Mouse (Mus musculus): ENCODE measurements around the gene Crybg3. TPM values are rescaled to one million over a fixed set of nuclear protein-coding genes. Genes with fewer than 3 reads are reported as not detected.

The Crybg3 gene
- polyA plus RNA-seq, 1 experiment from 2014 or later: 13.8 TPM

- Histone ChIP-seq H3K9ac (no peak overlapping the region), H3K4me2 (peak overlapping the region; percentile 57), H3K27me3 (no peaks in the 10 kb centered on the region), H3K4me3 (peak overlapping the region; percentile 87), H3K4me1 (peaks cover 30% of the 10 kb centered on the region), H3K27ac (peak overlapping the region; percentile 63), H3K9me3 (no peaks in the 10 kb centered on the region), H3K36me3 (no peaks in the 10 kb centered on the region)
- ATAC-seq (ENCODE audit: insufficient number of reproducible peaks, low FRiP score, low TSS enrichment, low read depth): no peak
- 21% methylated on average over 4 of the region's 4 CpGs for WGBS
Observed at GRCm38 (mm10) chr16:59598997-59599396, 1.8 kb downstream of the Crybg3 start.

GRCm38 (mm10) chr16:59597256-59597655 lies 3.5 kb downstream of the Crybg3 start:
- no peak overlapping the region for H3K4me2 ChIP-seq
- peaks cover 30% of the 10 kb centered on the region for H3K4me1 ChIP-seq
- H3K4me3 ChIP-seq: no peak overlapping the region
- no peaks in the 10 kb centered on the region for H3K27me3 ChIP-seq
- ATAC-seq (ENCODE audit: insufficient number of reproducible peaks, low FRiP score, low TSS enrichment, low read depth): no peak
- no peaks in the 10 kb centered on the region for H3K36me3 ChIP-seq
- H3K9ac ChIP-seq: no peak overlapping the region
- no peaks in the 10 kb centered on the region for H3K9me3 ChIP-seq
- 75% methylated on average over 6 of the region's 6 CpGs for WGBS
- H3K27ac ChIP-seq: no peak overlapping the region

- Histone ChIP-seq H3K4me1 (peaks cover 33% of the 10 kb centered on the region), H3K27ac (peak overlapping the region; percentile 77), H3K4me2 (no peak overlapping the region), H3K4me3 (no peak overlapping the region), H3K27me3 (no peaks in the 10 kb centered on the region), H3K9me3 (no peaks in the 10 kb centered on the region), H3K36me3 (no peaks in the 10 kb centered on the region), H3K9ac (no peak overlapping the region)
- 45% methylated on average over 3 of the region's 3 CpGs for WGBS
- ATAC-seq (ENCODE audit: insufficient number of reproducible peaks, low FRiP score, low TSS enrichment, low read depth): no peak
Observed at GRCm38 (mm10) chr16:59594714-59595113, 6.1 kb downstream of the Crybg3 start.

GRCm38 (mm10) chr16:59590790-59591189 lies 10.0 kb downstream of the Crybg3 start:
- no peak overlapping the region for H3K4me2 ChIP-seq
- 53% methylated on average over 6 of the region's 6 CpGs for WGBS

GRCm38 (mm10) chr16:59588351-59589025 lies 12.3 kb downstream of the Crybg3 start:
- no peak overlapping the region for H3K4me2 ChIP-seq
- no peaks in the 10 kb centered on the region for H3K27me3 ChIP-seq
- no peak overlapping the region for H3K9ac ChIP-seq
- peaks cover 29% of the 10 kb centered on the region for H3K4me1 ChIP-seq
- no peaks in the 10 kb centered on the region for H3K9me3 ChIP-seq
- 56% methylated on average over 13 of the region's 13 CpGs for WGBS
- H3K4me3 ChIP-seq: no peak overlapping the region
- H3K27ac ChIP-seq: no peak overlapping the region
- no peaks in the 10 kb centered on the region for H3K36me3 ChIP-seq
- ATAC-seq (ENCODE audit: insufficient number of reproducible peaks, low FRiP score, low TSS enrichment, low read depth): no peak

More at GRCm38 (mm10) chr16:59590790-59591189, 10.0 kb downstream of the Crybg3 start:
- no peak overlapping the region for H3K4me3 ChIP-seq
- no peaks in the 10 kb centered on the region for H3K9me3 ChIP-seq
- no peak overlapping the region for H3K9ac ChIP-seq
- no peaks in the 10 kb centered on the region for H3K36me3 ChIP-seq
- no peak overlapping the region for H3K27ac ChIP-seq
- no peak for ATAC-seq (ENCODE audit: insufficient number of reproducible peaks, low FRiP score, low TSS enrichment, low read depth)
- H3K4me1 ChIP-seq: peaks cover 35% of the 10 kb centered on the region
- H3K27me3 ChIP-seq: no peaks in the 10 kb centered on the region

GRCm38 (mm10) chr16:59587816-59588215 lies 13.0 kb downstream of the Crybg3 start:
- 60% methylated on average over 10 of the region's 10 CpGs for WGBS
- no peak overlapping the region for H3K9ac ChIP-seq

GRCm38 (mm10) chr16:59586911-59587310 lies 13.9 kb downstream of the Crybg3 start:
- H3K27ac ChIP-seq: no peak overlapping the region
- 91% methylated on average over 8 of the region's 8 CpGs for WGBS
- H3K4me3 ChIP-seq: no peak overlapping the region
- H3K36me3 ChIP-seq: no peaks in the 10 kb centered on the region
- ATAC-seq (ENCODE audit: insufficient number of reproducible peaks, low FRiP score, low TSS enrichment, low read depth): no peak
- H3K27me3 ChIP-seq: no peaks in the 10 kb centered on the region
- peaks cover 29% of the 10 kb centered on the region for H3K4me1 ChIP-seq
- H3K9me3 ChIP-seq: no peaks in the 10 kb centered on the region
- no peak overlapping the region for H3K9ac ChIP-seq
- no peak overlapping the region for H3K4me2 ChIP-seq

More at GRCm38 (mm10) chr16:59587816-59588215, 13.0 kb downstream of the Crybg3 start:
- Histone ChIP-seq H3K4me1 (peaks cover 29% of the 10 kb centered on the region), H3K4me3 (no peak overlapping the region), H3K27me3 (no peaks in the 10 kb centered on the region), H3K4me2 (no peak overlapping the region), H3K9me3 (no peaks in the 10 kb centered on the region), H3K27ac (no peak overlapping the region), H3K36me3 (no peaks in the 10 kb centered on the region)
- ATAC-seq (ENCODE audit: insufficient number of reproducible peaks, low FRiP score, low TSS enrichment, low read depth): no peak

GRCm38 (mm10) chr16:59586276-59586675 lies 14.5 kb downstream of the Crybg3 start:
- Histone ChIP-seq H3K27ac (no peak overlapping the region), H3K4me2 (no peak overlapping the region), H3K9me3 (no peaks in the 10 kb centered on the region), H3K4me1 (peaks cover 29% of the 10 kb centered on the region), H3K4me3 (no peak overlapping the region), H3K27me3 (no peaks in the 10 kb centered on the region), H3K36me3 (no peaks in the 10 kb centered on the region), H3K9ac (no peak overlapping the region)
- 46% methylated on average over 6 of the region's 6 CpGs for whole genome bisulfite sequencing
- no peak; the same call in 1 of the 2 replicates for ATAC-seq (ENCODE audit: insufficient number of reproducible peaks, low FRiP score, low TSS enrichment, low read depth)

GRCm38 (mm10) chr16:59585706-59586244 lies 15.0 kb downstream of the Crybg3 start:
- H3K9ac ChIP-seq: no peak overlapping the region
- H3K4me2 ChIP-seq: no peak overlapping the region
- H3K9me3 ChIP-seq: no peaks in the 10 kb centered on the region
- no peak; the same call in 1 of the 2 replicates for ATAC-seq (ENCODE audit: insufficient number of reproducible peaks, low FRiP score, low TSS enrichment, low read depth)
- 81% methylated on average over 4 of the region's 4 CpGs for WGBS
- H3K27me3 ChIP-seq: no peaks in the 10 kb centered on the region
- H3K27ac ChIP-seq: no peak overlapping the region
- H3K4me3 ChIP-seq: no peak overlapping the region
- peaks cover 26% of the 10 kb centered on the region for H3K4me1 ChIP-seq
- no peaks in the 10 kb centered on the region for H3K36me3 ChIP-seq

- Histone ChIP-seq H3K4me2 (no peak overlapping the region), H3K36me3 (no peaks in the 10 kb centered on the region), H3K4me1 (peaks cover 14% of the 10 kb centered on the region; the same call in 1 of the 2 replicates), H3K27ac (peak overlapping the region; percentile 9; the same call in 1 of the 2 replicates), H3K9ac (no peak overlapping the region), H3K9me3 (no peaks in the 10 kb centered on the region), H3K4me3 (no peak overlapping the region), H3K27me3 (no peaks in the 10 kb centered on the region)
- WGBS: 70% methylated on average over 5 of the region's 5 CpGs
- ATAC-seq (ENCODE audit: insufficient number of reproducible peaks, low FRiP score, low TSS enrichment, low read depth): no peak
Observed at GRCm38 (mm10) chr16:59583515-59583914, 17.3 kb downstream of the Crybg3 start.

- no peak for ATAC-seq (ENCODE audit: insufficient number of reproducible peaks, low FRiP score, low TSS enrichment, low read depth)
Observed at GRCm38 (mm10) chr16:59579237-59579636, 21.5 kb downstream of the Crybg3 start.

GRCm38 (mm10) chr16:59573961-59574360 lies 26.8 kb downstream of the Crybg3 start:
- WGBS: 91% methylated on average over 11 of the region's 11 CpGs
- no peaks in the 10 kb centered on the region for H3K36me3 ChIP-seq
- H3K27me3 ChIP-seq: no peaks in the 10 kb centered on the region
- no peak overlapping the region for H3K27ac ChIP-seq
- no peak for ATAC-seq (ENCODE audit: insufficient number of reproducible peaks, low FRiP score, low TSS enrichment, low read depth)
- no peak overlapping the region for H3K4me3 ChIP-seq
- no peak overlapping the region for H3K4me2 ChIP-seq
- peaks cover 27% of the 10 kb centered on the region for H3K4me1 ChIP-seq
- no peaks in the 10 kb centered on the region for H3K9me3 ChIP-seq
- H3K9ac ChIP-seq: no peak overlapping the region

More at GRCm38 (mm10) chr16:59579237-59579636, 21.5 kb downstream of the Crybg3 start:
- 85% methylated on average over 8 of the region's 8 CpGs for WGBS
- Histone ChIP-seq H3K36me3 (no peaks in the 10 kb centered on the region), H3K27ac (no peak overlapping the region), H3K9ac (no peak overlapping the region), H3K4me2 (no peak overlapping the region), H3K4me3 (no peak overlapping the region), H3K9me3 (no peaks in the 10 kb centered on the region), H3K27me3 (no peaks in the 10 kb centered on the region), H3K4me1 (no peaks in the 10 kb centered on the region)
